8 mouse cellular contexts compared by ENCODE assay signal in the genomic region with DNA sequence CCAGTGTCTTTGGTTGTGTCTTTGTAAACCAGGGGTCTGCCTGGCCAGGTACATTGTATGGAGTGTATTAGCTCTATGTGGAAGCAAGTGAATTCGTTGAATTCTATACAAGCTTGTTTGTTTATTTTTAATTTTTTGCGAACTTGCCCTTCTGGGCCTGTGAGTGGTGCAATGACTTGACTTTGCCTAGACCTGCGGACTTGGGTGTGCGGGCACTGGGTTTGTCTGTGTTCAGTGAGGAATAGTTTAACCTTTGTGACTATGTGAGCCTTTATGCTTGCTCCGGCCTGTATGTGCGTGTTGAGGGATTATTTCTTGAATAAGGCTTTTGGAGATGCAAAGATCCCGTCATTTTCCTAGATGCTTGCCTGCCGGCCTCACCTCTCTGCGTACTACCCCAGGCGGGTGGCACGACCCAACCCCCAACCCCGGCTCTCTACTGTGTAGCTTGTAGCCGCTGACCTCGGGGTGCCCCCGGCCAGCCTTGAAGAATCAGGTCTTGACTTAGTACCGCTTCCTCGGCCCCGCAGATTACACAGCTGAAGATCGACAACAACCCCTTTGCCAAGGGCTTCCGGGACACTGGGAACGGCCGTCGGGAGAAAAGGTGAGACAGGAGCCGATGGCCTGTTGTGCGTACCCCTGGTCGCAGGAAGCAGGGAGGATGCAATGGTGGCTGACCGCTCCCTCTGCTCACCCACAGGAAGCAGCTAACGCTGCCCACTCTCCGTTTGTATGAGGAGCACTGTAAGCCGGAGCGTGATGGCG. TPM values are rescaled to one million over a fixed set of nuclear protein-coding genes. Genes with fewer than 3 reads are reported as not detected.
A peak's percentile ranks its signal among the peaks of the same experiment; 100 is the strongest.
DNase-seq lines count a peak whose midpoint lies in the region; ATAC-seq and TF ChIP-seq lines count a peak whose summit lies in the region.

No protein-coding gene starts in this region.

- ATAC-seq in forebrain, embryonic 13.5 days = no peak
- ATAC-seq in G1E (ENCODE audit: extremely low read depth, insufficient number of reproducible peaks, low FRiP score, poor library complexity, severe bottlenecking) = no peak
- no peak for ATAC-seq in hindbrain, embryonic 13.5 days (ENCODE audit: low FRiP score)
- ATAC-seq in liver, embryonic 13.5 days (ENCODE audit: low read depth) = no peak

- H3K27ac ChIP-seq in forebrain, embryonic 10.5 days = peak overlapping the region; percentile 81
- no peak overlapping the region for H3K27ac ChIP-seq in forebrain, embryonic 13.5 days
- H3K27ac ChIP-seq in hindbrain, embryonic 13.5 days = no peak overlapping the region
- no peak overlapping the region for H3K27ac ChIP-seq in liver, embryonic 13.5 days

- no peak overlapping the region for H3K9ac ChIP-seq in forebrain, embryonic 13.5 days
- peak overlapping the region; percentile 65; the same call in 1 of the 2 replicates for H3K9ac ChIP-seq in hindbrain, embryonic 13.5 days
- no peak overlapping the region for H3K9ac ChIP-seq in liver, embryonic 13.5 days

- WGBS in forebrain, embryonic 10.5 days = 1% methylated on average over 32 of the region's 32 CpGs
- 1% methylated on average over 32 of the region's 32 CpGs for WGBS in forebrain, embryonic 13.5 days
- WGBS in hindbrain, embryonic 13.5 days = 2% methylated on average over 32 of the region's 32 CpGs
- WGBS in liver, embryonic 13.5 days (ENCODE audit: insufficient replicate concordance) = 6% methylated on average over 32 of the region's 32 CpGs

- TF ChIP-seq CTCF in G1E (IDR thresholded peaks at IDR 0.05; ENCODE audit: low read depth, low read length) = no peak

- no peak overlapping the region for H3K4me2 ChIP-seq in forebrain, embryonic 13.5 days
- peak overlapping the region; percentile 25 for H3K4me2 ChIP-seq in hindbrain, embryonic 13.5 days
- peak overlapping the region; percentile 28 for H3K4me2 ChIP-seq in liver, embryonic 13.5 days

- DNase-seq in forebrain, embryonic 10.5 days (ENCODE audit: extremely low spot score, low spot score) = peak; percentile 36
- DNase-seq in G1E (ENCODE audit: low spot score) = no peak
- no peak for DNase-seq in liver, embryonic 13.5 days
- DNase-seq in ovary, postnatal 36 days (ENCODE audit: low spot score) = no peak
- no peak for DNase-seq in left cerebral cortex, postnatal 14 days (ENCODE audit: low spot score in 2 of 2)
- no peak for DNase-seq in urinary bladder, postnatal 36 days (ENCODE audit: low spot score in 2 of 2)

- no peaks in the 10 kb centered on the region for H3K9me3 ChIP-seq in forebrain, embryonic 10.5 days
- no peaks in the 10 kb centered on the region for H3K9me3 ChIP-seq in forebrain, embryonic 13.5 days (replicated peaks)
- H3K9me3 ChIP-seq in G1E (replicated peaks) = peaks cover 38% of the 10 kb centered on the region
- no peaks in the 10 kb centered on the region for H3K9me3 ChIP-seq in hindbrain, embryonic 13.5 days
- H3K9me3 ChIP-seq in liver, embryonic 13.5 days (replicated peaks) = no peaks in the 10 kb centered on the region

- H3K4me3 ChIP-seq in forebrain, embryonic 10.5 days = peak overlapping the region; percentile 55
- H3K4me3 ChIP-seq in forebrain, embryonic 13.5 days = no peak overlapping the region
- peak overlapping the region; percentile 20; the same call in 1 of the 2 replicates for H3K4me3 ChIP-seq in G1E (ENCODE audit: low read depth, low read length)
- H3K4me3 ChIP-seq in hindbrain, embryonic 13.5 days = peak overlapping the region; percentile 32
- H3K4me3 ChIP-seq in liver, embryonic 13.5 days (replicated peaks) = peak overlapping the region; percentile 18

- peaks cover 49% of the 10 kb centered on the region for H3K4me1 ChIP-seq in forebrain, embryonic 10.5 days
- H3K4me1 ChIP-seq in forebrain, embryonic 13.5 days = peaks cover 37% of the 10 kb centered on the region
- H3K4me1 ChIP-seq in G1E (ENCODE audit: insufficient read depth, low read depth, low read length) = no peaks in the 10 kb centered on the region; the same call in 1 of the 2 replicates
- H3K4me1 ChIP-seq in hindbrain, embryonic 13.5 days (replicated peaks) = peaks cover 43% of the 10 kb centered on the region
- H3K4me1 ChIP-seq in liver, embryonic 13.5 days (replicated peaks) = peaks cover 29% of the 10 kb centered on the region

- H3K27me3 ChIP-seq in forebrain, embryonic 10.5 days (ENCODE audit: poor library complexity, severe bottlenecking) = peaks cover 100% of the 10 kb centered on the region
- peaks cover 98% of the 10 kb centered on the region for H3K27me3 ChIP-seq in forebrain, embryonic 13.5 days
- H3K27me3 ChIP-seq in G1E (ENCODE audit: insufficient read depth, low read length) = peaks cover 49% of the 10 kb centered on the region
- peaks cover 99% of the 10 kb centered on the region for H3K27me3 ChIP-seq in hindbrain, embryonic 13.5 days
- H3K27me3 ChIP-seq in liver, embryonic 13.5 days = peaks cover 100% of the 10 kb centered on the region

- H3K36me3 ChIP-seq in forebrain, embryonic 10.5 days (replicated peaks) = peaks cover 10% of the 10 kb centered on the region; the same call in 1 of the 2 replicates
- H3K36me3 ChIP-seq in forebrain, embryonic 13.5 days (ENCODE audit: poor library complexity, severe bottlenecking) = no peaks in the 10 kb centered on the region
- H3K36me3 ChIP-seq in G1E (replicated peaks) = no peaks in the 10 kb centered on the region
- H3K36me3 ChIP-seq in hindbrain, embryonic 13.5 days = no peaks in the 10 kb centered on the region
- H3K36me3 ChIP-seq in liver, embryonic 13.5 days = no peaks in the 10 kb centered on the region

- intact Hi-C loops in left cerebral cortex, postnatal 14 days (cut with DNase I) = no loop called here

RNA-seq across cellular contexts. Expression of a gene that starts 4.4 kb away (rescaled TPM):
- polyA plus RNA-seq in forebrain, embryonic 10.5 days (2016; fragmentation: Nextera tagmentation; extraction: Ambion mirVana) = 2.5 and 3.2 TPM in 2 replicates
- 0.42 and 0.61 TPM in 2 replicates for polyA plus RNA-seq in forebrain, embryonic 13.5 days (2015; fragmentation: Nextera tagmentation; extraction: Ambion mirVana)
- total RNA-seq in G1E (2014; fragmentation: Nextera tagmentation) (0.44 and 0.53 TPM in 2 replicates), G1E (2017) (0.17 TPM in 1 of 2 replicates, not detected in the other)
- 0.11 and 0.24 TPM in 2 replicates for polyA plus RNA-seq in G1E (2012)
- 1.6 and 1.7 TPM in 2 replicates for polyA plus RNA-seq in hindbrain, embryonic 13.5 days (2015; fragmentation: Nextera tagmentation; extraction: Ambion mirVana)
- 0.25 and 0.27 TPM in 2 replicates for polyA plus RNA-seq in liver, embryonic 13.5 days (2015; fragmentation: Nextera tagmentation; extraction: Ambion mirVana)
- total RNA-seq in left cerebral cortex, postnatal 14 days (2021) = 1 to 10 TPM; 2.9 to 3.6 TPM

RNA-seq across cellular contexts. Expression of a gene that starts 13.4 kb away (rescaled TPM):
- polyA plus RNA-seq in forebrain, embryonic 10.5 days (2016; fragmentation: Nextera tagmentation; extraction: Ambion mirVana) = not detected in 2 replicates
- not detected in 2 replicates for polyA plus RNA-seq in forebrain, embryonic 13.5 days (2015; fragmentation: Nextera tagmentation; extraction: Ambion mirVana)
- total RNA-seq in G1E (2014; fragmentation: Nextera tagmentation) = not detected in 2 replicates
- not detected in 2 replicates for total RNA-seq in G1E (2017)
- not detected in 2 replicates for polyA plus RNA-seq in G1E (2012)
- not detected in 2 replicates for polyA plus RNA-seq in hindbrain, embryonic 13.5 days (2015; fragmentation: Nextera tagmentation; extraction: Ambion mirVana)
- polyA plus RNA-seq in liver, embryonic 13.5 days (2015; fragmentation: Nextera tagmentation; extraction: Ambion mirVana) = not detected in 2 replicates
- total RNA-seq in left cerebral cortex, postnatal 14 days (2021) = not detected

RNA-seq across cellular contexts. Expression of a gene that starts 49.5 kb away (rescaled TPM):
- 0.25 and 0.30 TPM in 2 replicates for polyA plus RNA-seq in forebrain, embryonic 10.5 days (2016; fragmentation: Nextera tagmentation; extraction: Ambion mirVana)
- 0.06 and 0.26 TPM in 2 replicates for polyA plus RNA-seq in forebrain, embryonic 13.5 days (2015; fragmentation: Nextera tagmentation; extraction: Ambion mirVana)
- total RNA-seq in G1E (2014; fragmentation: Nextera tagmentation) (not detected in 2 replicates), G1E (2017) (0.06 TPM in 1 of 2 replicates, not detected in the other)
- polyA plus RNA-seq in G1E (2012) = not detected in 2 replicates
- polyA plus RNA-seq in hindbrain, embryonic 13.5 days (2015; fragmentation: Nextera tagmentation; extraction: Ambion mirVana) = 0.34 TPM in 2 replicates
- polyA plus RNA-seq in liver, embryonic 13.5 days (2015; fragmentation: Nextera tagmentation; extraction: Ambion mirVana) = 0.05 and 0.06 TPM in 2 replicates
- total RNA-seq in left cerebral cortex, postnatal 14 days (2021) = under 1 TPM; 0.59 to 0.61 TPM
